Mouse (Mus musculus): ENCODE data around the gene Prkn.
"Not testable (repeated sequence)": the region's sequence is repeated elsewhere in the genome, so short reads cannot be mapped to it uniquely, and the experiment has no call there.

The Prkn gene

DNA sequence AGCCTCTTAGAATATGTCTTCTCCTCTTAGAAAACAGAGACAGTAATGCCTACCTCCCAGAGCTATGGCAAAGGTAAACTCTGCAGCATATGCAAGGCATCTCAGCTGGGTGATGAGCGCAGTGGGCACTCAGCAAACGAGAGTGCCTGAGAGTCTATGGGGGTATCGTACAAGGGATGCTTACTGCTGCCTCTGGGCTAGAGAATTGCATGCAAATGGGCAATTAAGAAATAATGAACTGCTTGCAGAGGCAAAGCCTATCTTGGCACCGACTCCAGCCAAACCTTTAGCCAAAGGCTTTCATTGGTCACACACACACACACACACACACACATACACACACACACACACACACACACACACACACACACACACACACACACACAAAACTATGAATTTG lies 290.7 kb downstream of the Prkn start:
- DNase-seq (ENCODE audit: low spot score): no peak

- peak; percentile 44 for DNase-seq (ENCODE audit: low spot score)
Measured at GRCm38 (mm10) chr17:11142321-11142720, 302.1 kb downstream of the Prkn start.

- no peak for DNase-seq (ENCODE audit: low spot score)
Measured at GRCm38 (mm10) chr17:11156119-11156518, 315.9 kb downstream of the Prkn start.

- peak; percentile 81 for DNase-seq (ENCODE audit: low spot score)
Measured at GRCm38 (mm10) chr17:11157536-11157935, 317.4 kb downstream of the Prkn start.

DNA sequence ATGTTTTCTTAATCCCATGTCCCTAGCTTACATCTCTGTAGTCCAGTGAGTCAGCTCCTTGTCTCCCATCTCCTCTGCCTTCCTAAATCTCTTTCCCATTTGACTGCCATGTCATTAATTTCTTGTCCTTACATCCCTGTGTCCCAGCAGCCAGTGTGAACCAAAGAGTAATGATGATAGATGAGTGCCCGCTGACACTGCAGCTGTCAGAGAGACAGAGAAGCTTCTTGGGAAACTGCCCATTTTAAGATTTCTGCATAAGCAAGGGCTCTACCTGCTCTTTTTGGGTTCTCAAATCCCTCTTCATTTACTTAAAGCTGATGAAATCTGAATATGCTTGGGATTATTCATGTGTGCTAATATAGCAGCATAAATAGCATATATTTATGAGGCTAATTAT lies 321.3 kb downstream of the Prkn start:
- no peak for DNase-seq (ENCODE audit: low spot score)

- no peak for DNase-seq (ENCODE audit: low spot score)
Measured at GRCm38 (mm10) chr17:11162770-11163169, 322.6 kb downstream of the Prkn start.

DNA sequence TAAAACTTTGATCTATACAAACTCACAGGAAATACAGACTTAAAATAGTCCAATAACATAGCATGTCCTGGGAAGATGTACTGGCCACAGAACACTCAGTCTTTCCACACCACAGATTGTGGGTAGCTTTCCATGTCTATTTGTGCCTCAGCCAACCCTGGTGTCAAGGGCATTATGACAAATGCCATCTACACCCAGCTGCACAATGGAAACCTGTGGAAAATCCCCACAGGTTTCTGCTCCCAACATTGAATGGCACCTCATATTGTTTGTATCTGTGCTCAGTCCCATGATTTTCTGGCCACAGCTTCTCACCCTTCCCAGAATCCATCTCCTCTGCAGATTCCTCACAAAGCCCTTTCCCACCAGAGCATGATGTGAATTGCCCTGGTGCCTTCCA lies 347.2 kb downstream of the Prkn start:
- no peak for DNase-seq (ENCODE audit: low spot score)

DNA sequence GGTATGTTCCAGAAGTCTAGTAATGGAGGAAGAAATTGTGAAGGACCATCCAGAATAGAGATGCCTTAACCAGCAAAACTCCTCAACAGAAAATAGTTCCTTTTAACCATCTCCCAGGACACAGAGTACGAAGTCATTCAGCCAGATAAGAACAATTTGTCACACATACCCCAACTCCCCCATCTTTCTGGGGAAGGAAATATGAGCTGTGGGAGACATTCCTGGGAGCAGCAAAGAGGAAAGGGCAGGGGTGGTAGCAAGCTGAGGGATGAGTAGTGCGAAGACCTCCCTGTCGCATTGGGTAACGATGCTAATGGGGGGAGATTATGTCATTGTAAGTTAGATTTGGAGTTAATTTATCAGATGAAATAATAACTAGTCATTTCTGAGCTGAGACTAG lies 348.3 kb downstream of the Prkn start:
- DNase-seq (ENCODE audit: low spot score): no peak

- no peak for DNase-seq (ENCODE audit: low spot score)
Measured at GRCm38 (mm10) chr17:11190306-11190705, 350.1 kb downstream of the Prkn start.

DNA sequence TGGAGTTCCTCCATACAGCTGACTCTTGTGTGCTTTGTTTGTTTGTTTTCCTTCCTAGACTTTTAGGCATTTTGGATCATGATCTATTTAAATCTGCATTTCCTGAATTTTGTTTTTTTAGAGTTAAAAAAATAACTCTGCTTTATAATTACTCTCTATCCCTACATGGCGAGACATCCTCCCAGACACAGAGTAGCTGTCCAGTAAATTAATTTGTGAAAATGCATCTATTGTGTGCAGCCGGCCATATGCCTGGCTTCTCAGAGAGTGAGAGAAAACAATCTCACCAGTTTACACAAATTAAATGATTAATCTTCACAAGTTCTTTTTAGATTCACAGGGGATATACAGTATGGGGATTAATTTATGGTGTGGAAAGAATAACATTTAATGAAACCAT lies 357.9 kb downstream of the Prkn start:
- DNase-seq (ENCODE audit: low spot score): no peak

DNA sequence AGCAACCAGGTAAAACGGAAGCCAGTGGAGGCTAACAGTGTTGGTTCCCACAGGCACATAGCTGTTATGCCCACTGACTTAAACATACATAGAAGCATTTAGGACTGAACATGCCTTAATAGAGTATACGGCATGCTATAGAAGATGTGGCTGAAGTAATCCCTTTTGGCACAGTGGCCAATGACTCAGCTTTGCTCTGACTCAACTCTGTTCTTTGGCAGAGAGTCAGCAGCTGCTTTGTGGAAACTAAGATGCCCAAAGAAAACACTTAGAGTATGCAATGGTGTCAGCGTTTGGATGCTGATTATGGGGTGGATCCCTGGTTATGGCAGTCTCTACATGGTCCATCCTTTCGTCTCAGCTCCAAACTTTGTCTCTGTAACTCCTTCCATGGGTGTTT lies 368.9 kb downstream of the Prkn start:
- DNase-seq (ENCODE audit: low spot score): not testable (repeated sequence)

- DNase-seq (ENCODE audit: low spot score): no peak
Measured at GRCm38 (mm10) chr17:11211006-11211405, 370.8 kb downstream of the Prkn start.

- DNase-seq (ENCODE audit: low spot score): no peak
Measured at GRCm38 (mm10) chr17:11211591-11211990, 371.4 kb downstream of the Prkn start.

DNA sequence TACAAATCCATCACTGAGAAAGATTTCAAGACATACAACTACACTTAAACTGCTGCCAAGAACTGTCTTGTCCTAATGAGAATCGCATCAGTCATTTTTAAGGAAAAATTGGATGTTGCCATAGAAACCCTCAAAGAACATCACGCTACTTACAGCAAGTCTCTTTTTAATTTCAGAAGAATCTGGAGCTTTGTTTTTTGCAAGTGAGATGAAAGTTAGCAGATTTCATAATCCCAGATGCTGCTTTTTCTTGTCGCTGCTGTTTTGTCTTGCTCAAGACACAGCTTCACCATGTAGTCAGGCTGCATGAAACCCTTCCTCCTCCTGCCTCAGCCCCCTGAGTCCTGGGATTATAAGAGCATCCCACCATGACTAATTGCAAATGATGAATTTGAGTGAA lies 373.5 kb downstream of the Prkn start:
- peak; percentile 48 for DNase-seq (ENCODE audit: low spot score)

DNA sequence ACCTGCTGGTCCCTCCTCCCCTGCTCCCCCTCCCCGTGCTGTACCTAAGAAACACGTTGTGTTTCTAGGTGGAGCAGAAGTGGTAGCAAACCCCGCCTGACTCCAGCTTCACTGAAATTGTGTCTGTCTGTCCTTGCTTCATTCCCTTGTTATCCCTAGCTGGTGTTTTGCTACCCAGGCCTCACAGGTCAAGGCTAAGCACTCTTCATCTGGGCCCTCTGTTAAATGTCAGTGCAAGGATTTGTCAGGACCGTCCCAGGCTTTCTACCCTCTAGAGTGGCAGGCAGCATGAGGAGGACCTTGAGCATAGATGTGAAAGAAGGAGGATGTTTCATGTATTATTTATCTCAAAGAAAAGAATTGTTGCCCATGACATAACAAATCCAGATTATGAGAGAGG lies 388.8 kb downstream of the Prkn start:
- no peak for DNase-seq (ENCODE audit: low spot score)

GRCm38 (mm10) chr17:11229426-11229825 lies 389.2 kb downstream of the Prkn start:
- DNase-seq (ENCODE audit: low spot score): no peak

GRCm38 (mm10) chr17:11230604-11231395 lies 390.6 kb downstream of the Prkn start:
- DNase-seq (ENCODE audit: low spot score): no peak

DNA sequence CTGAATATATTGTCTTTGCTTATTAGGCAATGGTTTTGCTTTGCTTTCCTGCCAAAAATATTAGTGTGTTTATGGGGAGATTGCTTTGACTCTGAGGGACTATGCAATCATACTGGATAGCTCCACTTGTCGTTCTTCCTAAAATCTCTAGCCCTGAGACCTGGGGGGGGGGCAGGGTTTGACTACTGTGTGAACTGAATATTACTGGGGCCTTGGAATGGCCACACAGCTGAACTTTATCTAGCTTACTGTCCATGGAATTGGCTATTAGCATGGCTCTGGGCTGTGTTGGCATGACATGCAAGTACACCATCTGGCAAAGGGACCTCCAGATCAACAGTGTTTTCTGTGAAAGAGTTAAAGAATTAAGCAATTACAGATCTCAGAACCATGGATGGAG lies 395.1 kb downstream of the Prkn start:
- DNase-seq (ENCODE audit: low spot score): no peak

DNA sequence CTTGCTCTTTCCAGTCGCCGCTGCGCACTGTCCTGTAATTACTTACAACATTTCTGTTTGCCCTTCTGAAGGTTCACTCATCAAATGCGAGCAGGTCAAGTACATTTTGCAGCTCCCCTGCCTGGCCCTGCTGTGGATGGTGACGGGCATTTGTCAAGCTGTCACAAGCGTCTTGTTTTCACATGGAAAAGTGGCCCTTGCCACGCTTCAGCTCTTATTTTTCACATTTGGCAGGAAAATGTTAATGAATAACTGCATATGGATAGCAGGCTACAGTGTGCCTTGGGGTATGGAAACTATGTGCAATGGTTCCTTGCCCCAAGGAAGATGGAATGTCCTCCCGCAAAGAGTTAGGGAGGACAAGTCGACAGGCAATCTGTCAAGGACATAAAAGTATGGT lies 404.9 kb downstream of the Prkn start:
- no peak for DNase-seq (ENCODE audit: low spot score)

DNA sequence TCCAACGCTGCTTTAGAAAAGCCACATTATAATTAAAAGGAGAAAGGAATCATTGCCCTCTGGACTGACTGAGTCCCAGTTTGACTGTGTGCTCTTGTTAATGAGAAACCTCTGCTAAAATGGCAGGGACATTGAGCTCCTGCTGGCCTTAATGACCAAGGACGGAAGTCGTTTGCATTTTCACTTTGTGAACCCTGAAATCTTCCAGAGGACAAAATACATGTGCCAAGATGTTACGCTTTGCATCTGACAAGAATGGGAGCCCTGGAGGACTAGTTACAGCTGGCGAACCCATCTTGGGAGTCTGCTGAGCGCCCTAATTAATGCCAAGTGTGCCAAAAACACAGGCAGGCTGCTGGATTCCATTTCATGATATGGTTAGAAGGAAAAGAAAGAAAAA lies 409.0 kb downstream of the Prkn start:
- DNase-seq (ENCODE audit: low spot score): no peak

- DNase-seq (ENCODE audit: low spot score): no peak
Measured at GRCm38 (mm10) chr17:11260663-11261062, 420.5 kb downstream of the Prkn start.

DNA sequence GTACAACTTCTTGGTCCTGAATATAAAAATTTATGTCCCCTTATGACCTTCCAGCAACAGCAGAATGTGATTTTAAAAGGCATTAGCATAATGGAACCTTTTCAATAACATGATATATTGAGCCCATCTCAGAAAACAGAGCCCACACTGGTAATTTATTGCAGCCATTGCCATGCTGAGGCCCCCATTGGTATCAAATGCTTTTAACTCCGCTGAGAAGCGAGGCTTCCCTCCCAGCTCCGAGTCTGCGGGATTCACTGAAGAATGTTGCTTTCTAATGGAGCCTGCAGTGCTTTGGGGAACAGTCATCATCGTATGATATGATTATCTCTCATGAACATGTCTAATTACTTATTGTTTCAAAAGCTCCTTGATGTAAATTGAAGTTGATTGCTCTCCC lies 421.5 kb downstream of the Prkn start:
- no peak for DNase-seq (ENCODE audit: low spot score)

DNA sequence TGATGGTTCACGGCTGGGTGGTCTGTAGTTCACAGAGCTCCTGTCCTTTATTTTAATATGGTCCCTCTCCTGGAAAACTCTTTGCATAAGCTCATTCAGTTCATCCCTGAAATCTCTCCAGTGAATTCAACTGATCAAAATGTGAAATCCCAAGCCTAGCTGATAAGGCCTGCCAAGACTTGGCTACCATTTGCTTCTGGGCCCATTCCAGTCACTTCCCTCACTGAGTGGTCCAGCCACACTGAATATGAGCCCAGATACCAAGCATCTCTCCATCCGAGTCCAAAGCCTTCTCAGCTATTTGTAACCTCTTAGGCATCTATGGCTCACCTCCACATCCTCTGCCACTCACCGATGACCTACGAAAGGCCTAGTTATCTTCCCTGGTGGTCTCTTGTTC lies 427.8 kb downstream of the Prkn start:
- DNase-seq (ENCODE audit: low spot score): no peak

GRCm38 (mm10) chr17:11270179-11270578 lies 430.0 kb downstream of the Prkn start:
- DNase-seq (ENCODE audit: low spot score): no peak
